Mouse (Mus musculus): Measurements from ENCODE around the gene Auts2. TPM values are rescaled to one million over a fixed set of nuclear protein-coding genes. Genes with fewer than 3 reads are reported as not detected.
A peak's percentile ranks its signal among the peaks of the same experiment; 100 is the strongest.

Auts2 gene
- polyA plus RNA-seq, 1 experiment from 2014 or later, result 27.3 TPM

DNA sequence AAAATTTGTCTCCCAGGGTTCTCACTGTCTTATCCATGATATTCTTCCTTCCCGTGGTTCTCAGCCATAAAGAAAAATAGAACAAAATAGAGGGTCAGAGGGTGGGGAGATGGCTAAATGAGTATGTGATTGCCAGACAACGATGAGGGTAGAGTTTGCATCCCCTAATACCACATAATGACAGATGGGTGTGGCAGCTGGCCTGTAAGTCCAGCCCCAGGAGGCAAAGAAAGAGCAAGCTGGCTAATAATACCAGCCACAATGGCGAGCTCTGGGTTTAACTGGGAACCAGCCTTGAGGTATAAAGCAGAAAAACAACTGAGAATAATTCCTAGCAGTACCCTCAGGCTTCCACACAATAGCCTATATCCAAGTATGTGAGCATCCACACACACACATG lies 1029.4 kb downstream of the Auts2 start:
- 80% methylated on average over 3 of the region's 3 CpGs for WGBS
- TF ChIP-seq CTCF (IDR thresholded peaks at IDR 0.05; ENCODE audit: low read depth), result no peak
- ATAC-seq (ENCODE audit: insufficient read depth) (no peak), DNase-seq (no peak)
- no peaks in the 10 kb centered on the region for H3K9me3 ChIP-seq (ENCODE audit: low read depth, low read length)
- H3K4me2 ChIP-seq, result no peak overlapping the region
- peaks cover 10% of the 10 kb centered on the region; the same call in 1 of the 2 replicates for H3K4me1 ChIP-seq (ENCODE audit: insufficient read depth)
- no peak overlapping the region for H3K27ac ChIP-seq (ENCODE audit: low read depth)
- H3K9ac ChIP-seq, result no peak overlapping the region
- no peaks in the 10 kb centered on the region for H3K27me3 ChIP-seq (ENCODE audit: insufficient read depth, low read length)
- no peaks in the 10 kb centered on the region for H3K36me3 ChIP-seq (ENCODE audit: insufficient read depth)
- no peak overlapping the region for H3K4me3 ChIP-seq (ENCODE audit: low read depth, low read length)

- Histone ChIP-seq H3K36me3 (ENCODE audit: insufficient read depth) (no peaks in the 10 kb centered on the region), H3K27ac (ENCODE audit: low read depth) (no peak overlapping the region), H3K27me3 (ENCODE audit: insufficient read depth, low read length) (no peaks in the 10 kb centered on the region), H3K9me3 (ENCODE audit: low read depth, low read length) (no peaks in the 10 kb centered on the region), H3K4me2 (no peak overlapping the region), H3K9ac (no peak overlapping the region), H3K4me1 (ENCODE audit: insufficient read depth) (peaks cover 10% of the 10 kb centered on the region; the same call in 1 of the 2 replicates), H3K4me3 (ENCODE audit: low read depth, low read length) (no peak overlapping the region)
- no peak for DNase-seq
- WGBS, result 81% methylated on average over 10 of the region's 10 CpGs
- no peak for ATAC-seq (ENCODE audit: insufficient read depth)
- TF ChIP-seq CTCF (IDR thresholded peaks at IDR 0.05; ENCODE audit: low read depth), result no peak
Measured at GRCm38 (mm10) chr5:131512617-131513016, 1030.5 kb downstream of the Auts2 start.

- ATAC-seq (ENCODE audit: insufficient read depth) (no peak), DNase-seq (no peak)
- Histone ChIP-seq H3K36me3 (ENCODE audit: insufficient read depth) (no peaks in the 10 kb centered on the region), H3K4me2 (no peak overlapping the region), H3K9me3 (ENCODE audit: low read depth, low read length) (no peaks in the 10 kb centered on the region), H3K27me3 (ENCODE audit: insufficient read depth, low read length) (no peaks in the 10 kb centered on the region), H3K27ac (ENCODE audit: low read depth) (no peak overlapping the region), H3K9ac (no peak overlapping the region), H3K4me3 (ENCODE audit: low read depth, low read length) (no peak overlapping the region), H3K4me1 (ENCODE audit: insufficient read depth) (peaks cover 3% of the 10 kb centered on the region; the same call in 1 of the 2 replicates)
- TF ChIP-seq CTCF (IDR thresholded peaks at IDR 0.05; ENCODE audit: low read depth), result no peak
- 52% methylated on average over 5 of the region's 5 CpGs for WGBS
Measured at GRCm38 (mm10) chr5:131510659-131511058, 1032.5 kb downstream of the Auts2 start.

DNA sequence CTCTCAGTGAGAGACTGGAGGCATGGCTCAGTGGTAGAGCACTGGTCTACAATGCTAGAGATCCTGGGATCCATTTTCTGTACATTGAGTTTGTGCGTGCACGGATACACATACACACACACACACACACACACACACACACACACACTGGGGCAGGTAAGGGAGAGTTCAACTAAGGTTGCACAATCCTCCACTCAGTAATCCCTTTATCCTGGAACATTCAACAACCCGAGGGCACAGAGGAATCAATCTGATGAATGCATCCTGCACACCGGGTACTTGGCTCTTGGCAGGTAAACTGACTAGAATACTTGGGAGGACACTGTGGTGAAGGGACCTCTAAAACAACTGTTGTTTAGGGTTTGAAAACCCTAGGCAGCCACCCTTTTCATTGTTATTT lies 1033.8 kb downstream of the Auts2 start:
- Histone ChIP-seq H3K36me3 (ENCODE audit: insufficient read depth) (no peaks in the 10 kb centered on the region), H3K9me3 (ENCODE audit: low read depth, low read length) (no peaks in the 10 kb centered on the region), H3K4me1 (ENCODE audit: insufficient read depth) (no peaks in the 10 kb centered on the region), H3K4me3 (ENCODE audit: low read depth, low read length) (no peak overlapping the region), H3K27ac (ENCODE audit: low read depth) (no peak overlapping the region), H3K4me2 (no peak overlapping the region), H3K9ac (no peak overlapping the region), H3K27me3 (ENCODE audit: insufficient read depth, low read length) (no peaks in the 10 kb centered on the region)
- DNase-seq (no peak), ATAC-seq (ENCODE audit: insufficient read depth) (no peak)
- TF ChIP-seq CTCF (IDR thresholded peaks at IDR 0.05; ENCODE audit: low read depth), result no peak
- WGBS, result 85% methylated on average over 4 of the region's 4 CpGs

- Histone ChIP-seq H3K9ac (no peak overlapping the region), H3K4me3 (ENCODE audit: low read depth, low read length) (no peak overlapping the region), H3K9me3 (ENCODE audit: low read depth, low read length) (no peaks in the 10 kb centered on the region), H3K4me2 (no peak overlapping the region), H3K4me1 (ENCODE audit: insufficient read depth) (no peaks in the 10 kb centered on the region), H3K36me3 (ENCODE audit: insufficient read depth) (no peaks in the 10 kb centered on the region), H3K27ac (ENCODE audit: low read depth) (no peak overlapping the region), H3K27me3 (ENCODE audit: insufficient read depth, low read length) (no peaks in the 10 kb centered on the region)
- TF ChIP-seq CTCF (IDR thresholded peaks at IDR 0.05; ENCODE audit: low read depth), result peak; percentile 21; the same call in 1 of the 2 replicates
- WGBS, result 89% methylated on average over 4 of the region's 4 CpGs
- DNase-seq, result no peak
- no peak for ATAC-seq (ENCODE audit: insufficient read depth)
Measured at GRCm38 (mm10) chr5:131498865-131499264, 1044.3 kb downstream of the Auts2 start.

- Histone ChIP-seq H3K27me3 (ENCODE audit: insufficient read depth, low read length) (no peaks in the 10 kb centered on the region), H3K4me2 (no peak overlapping the region), H3K9me3 (ENCODE audit: low read depth, low read length) (no peaks in the 10 kb centered on the region), H3K36me3 (ENCODE audit: insufficient read depth) (no peaks in the 10 kb centered on the region), H3K4me1 (ENCODE audit: insufficient read depth) (no peaks in the 10 kb centered on the region), H3K27ac (ENCODE audit: low read depth) (no peak overlapping the region), H3K9ac (no peak overlapping the region), H3K4me3 (ENCODE audit: low read depth, low read length) (no peak overlapping the region)
- ATAC-seq (ENCODE audit: insufficient read depth), result no peak
- no peak for DNase-seq
- TF ChIP-seq CTCF (IDR thresholded peaks at IDR 0.05; ENCODE audit: low read depth), result no peak
- 85% methylated on average over 10 of the region's 10 CpGs for WGBS
Measured at GRCm38 (mm10) chr5:131496517-131497216, 1046.5 kb downstream of the Auts2 start.

GRCm38 (mm10) chr5:131494564-131494963 lies 1048.6 kb downstream of the Auts2 start:
- Histone ChIP-seq H3K4me2 (no peak overlapping the region), H3K4me3 (ENCODE audit: low read depth, low read length) (no peak overlapping the region), H3K36me3 (ENCODE audit: insufficient read depth) (no peaks in the 10 kb centered on the region), H3K27me3 (ENCODE audit: insufficient read depth, low read length) (no peaks in the 10 kb centered on the region), H3K27ac (ENCODE audit: low read depth) (no peak overlapping the region), H3K9me3 (ENCODE audit: low read depth, low read length) (no peaks in the 10 kb centered on the region), H3K9ac (no peak overlapping the region), H3K4me1 (ENCODE audit: insufficient read depth) (no peaks in the 10 kb centered on the region)
- no peak for TF ChIP-seq CTCF (IDR thresholded peaks at IDR 0.05; ENCODE audit: low read depth)
- no peak for ATAC-seq (ENCODE audit: insufficient read depth)
- 88% methylated on average over 5 of the region's 5 CpGs for WGBS
- DNase-seq, result no peak
